Mouse (Mus musculus): Measurements from ENCODE around the gene Myo1f.

DNA sequence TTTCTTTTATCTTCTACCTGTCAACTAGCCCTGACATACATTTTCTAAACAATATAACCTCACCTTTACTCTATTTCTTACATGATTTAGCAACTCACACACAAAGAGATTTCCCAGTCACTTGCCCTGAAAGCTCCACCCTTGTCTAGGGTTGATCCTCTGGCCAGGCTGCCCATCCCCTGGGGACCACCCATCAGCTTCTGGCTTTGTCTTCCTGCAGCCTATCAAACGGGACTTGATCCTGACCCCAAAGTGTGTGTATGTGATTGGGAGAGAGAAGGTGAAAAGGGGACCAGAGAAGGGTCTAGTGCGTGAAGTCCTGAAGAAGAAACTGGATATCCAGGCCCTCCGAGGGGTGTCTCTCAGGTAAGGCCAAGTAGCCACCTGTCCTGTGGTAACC is 45.3 kb downstream of the Myo1f start:
- no peak for TF ChIP-seq CTCF (IDR thresholded peaks at IDR 0.05)
- TF ChIP-seq POLR2A (IDR thresholded peaks at IDR 0.05; ENCODE audit: insufficient read depth, low read depth, low read length) = no peak

Data from heart, adult 2 months (tissue).